Mouse (Mus musculus): ENCODE measurements around the gene Psph.

Gene Psph

GRCm38 (mm10) chr5:129740976-129741375, 46.3 kb downstream of the Psph start:
- intact Hi-C loops (cut with DNase I), result loop anchor here (1.0 kb wide), 1 partner anchor 130 kb away; no protein-coding TSS in a partner anchor

GRCm38 (mm10) chr5:129731021-129731420, 56.2 kb downstream of the Psph start:
- intact Hi-C loops (cut with DNase I), result no loop called here

GRCm38 (mm10) chr5:129730344-129730743, 56.9 kb downstream of the Psph start:
- intact Hi-C loops (cut with DNase I), result no loop called here

- intact Hi-C loops (cut with DNase I), result no loop called here
Measured at GRCm38 (mm10) chr5:129729286-129729685, 58.0 kb downstream of the Psph start.

- intact Hi-C loops (cut with DNase I), result no loop called here
Measured at GRCm38 (mm10) chr5:129726784-129727183, 60.5 kb downstream of the Psph start.

GRCm38 (mm10) chr5:129725774-129726392, 61.4 kb downstream of the Psph start:
- intact Hi-C loops (cut with DNase I), result no loop called here

GRCm38 (mm10) chr5:129724834-129725773, 62.1 kb downstream of the Psph start, which contains the start of gene Nipsnap2:
Gene Nipsnap2, plus strand, starts transcription at chr5:129725063.
- intact Hi-C loops (cut with DNase I), result no loop called here

GRCm38 (mm10) chr5:129724268-129724667, 63.0 kb downstream of the Psph start:
- intact Hi-C loops (cut with DNase I), result no loop called here

- intact Hi-C loops (cut with DNase I), result no loop called here
Measured at GRCm38 (mm10) chr5:129720176-129720575, 67.1 kb downstream of the Psph start.

- intact Hi-C loops (cut with DNase I), result no loop called here
Measured at GRCm38 (mm10) chr5:129717016-129717415, 70.2 kb downstream of the Psph start.
